Mouse (Mus musculus) ES-E14 (cell line): Measurements from ENCODE around the gene Tns3.

ENCODE experiments used
- CHD2 ChIP-seq: IDR thresholded peaks from 2 replicates; pipeline ENCODE4 v1.6.1; 2014; ENCODE audit warnings: mild to moderate bottlenecking, low read depth, low read length, inconsistent platforms
- ZNF384 ChIP-seq: IDR thresholded peaks from 2 replicates; pipeline ENCODE4 v1.6.1; 2012; ENCODE audit warnings: low read depth, low read length, inconsistent platforms

DNA sequence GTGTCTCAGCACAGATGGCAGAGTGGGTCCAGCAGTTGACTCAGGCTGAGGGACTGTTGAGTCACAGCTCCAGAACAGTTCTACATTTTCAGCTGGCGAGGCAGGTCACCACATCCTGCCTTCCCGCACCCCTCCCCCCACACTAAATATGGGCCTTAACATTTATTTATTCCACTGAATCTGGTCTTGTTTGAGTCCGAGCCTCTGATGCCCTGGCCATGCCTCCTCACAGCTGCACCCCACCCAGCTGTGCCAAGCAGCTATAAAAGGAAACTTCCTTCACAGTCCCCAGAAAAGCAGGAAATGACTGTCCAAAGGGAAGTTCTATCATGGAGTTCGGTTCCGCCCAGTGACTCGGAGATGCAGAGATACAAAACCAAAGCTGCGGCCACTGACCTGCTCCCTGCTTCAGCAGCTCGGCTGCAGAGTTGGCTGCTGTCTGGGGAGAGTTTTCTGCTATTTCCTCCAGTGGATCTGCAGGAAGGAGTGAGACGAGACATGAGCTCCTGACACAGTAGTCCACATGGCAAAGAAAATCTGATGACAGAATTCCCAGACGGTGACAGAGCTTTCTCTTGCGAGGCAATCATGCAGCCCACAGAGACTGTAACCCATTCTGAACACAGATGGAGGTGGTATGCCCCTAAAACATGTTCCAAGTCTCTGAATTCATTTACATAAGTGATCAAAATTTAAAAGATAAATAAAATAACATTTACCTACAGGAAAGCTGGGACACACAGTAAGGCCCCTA lies 220.6 kb downstream of the Tns3 start:
- TF ChIP-seq CHD2 (no peak), ZNF384 (no peak)
